Mouse (Mus musculus): ENCODE measurements around the gene Anapc2.

Gene Anapc2

DNA sequence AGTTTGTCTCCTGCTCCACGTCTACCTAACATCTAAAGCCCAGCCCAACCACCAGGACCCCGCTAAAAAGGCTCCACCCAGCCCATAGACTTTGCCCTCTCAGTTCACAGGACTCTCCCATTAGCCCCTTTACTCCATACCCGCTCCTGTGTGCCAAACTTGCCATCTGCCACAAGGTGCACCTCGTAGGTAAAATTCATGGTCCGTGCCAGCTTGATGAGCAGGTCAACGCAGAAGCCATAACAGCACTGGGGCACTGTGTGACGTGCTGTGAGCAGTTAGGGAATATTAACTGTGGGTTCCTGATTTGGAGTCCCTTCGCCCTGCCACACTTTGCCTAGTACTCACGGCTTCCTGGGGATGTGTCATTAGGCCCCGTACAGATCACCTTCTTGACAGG lies 25.8 kb downstream of the Anapc2 start:
- in situ Hi-C loops (cut with MboI, MseI) = no loop called here

DNA sequence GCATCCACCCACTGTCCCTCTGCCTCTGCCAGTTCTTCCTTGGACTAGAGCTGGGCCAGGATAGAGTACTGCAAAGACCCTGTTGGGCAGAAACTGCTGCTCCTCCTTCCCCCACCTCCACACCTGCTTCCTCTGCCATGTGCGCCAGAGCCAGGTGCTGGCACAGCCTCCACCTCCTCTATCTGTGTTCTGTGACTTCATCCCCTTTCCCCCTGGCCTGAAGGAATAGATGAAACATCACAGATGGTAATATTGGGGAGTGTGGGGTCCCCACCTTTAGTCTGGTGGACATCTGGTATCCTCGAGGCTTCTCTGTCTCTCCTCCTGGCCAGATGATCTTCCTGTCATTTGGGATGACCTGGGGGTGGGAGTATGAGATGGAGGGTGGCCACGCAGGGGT lies 31.2 kb downstream of the Anapc2 start:
- in situ Hi-C loops (cut with MboI, MseI) = no loop called here

DNA sequence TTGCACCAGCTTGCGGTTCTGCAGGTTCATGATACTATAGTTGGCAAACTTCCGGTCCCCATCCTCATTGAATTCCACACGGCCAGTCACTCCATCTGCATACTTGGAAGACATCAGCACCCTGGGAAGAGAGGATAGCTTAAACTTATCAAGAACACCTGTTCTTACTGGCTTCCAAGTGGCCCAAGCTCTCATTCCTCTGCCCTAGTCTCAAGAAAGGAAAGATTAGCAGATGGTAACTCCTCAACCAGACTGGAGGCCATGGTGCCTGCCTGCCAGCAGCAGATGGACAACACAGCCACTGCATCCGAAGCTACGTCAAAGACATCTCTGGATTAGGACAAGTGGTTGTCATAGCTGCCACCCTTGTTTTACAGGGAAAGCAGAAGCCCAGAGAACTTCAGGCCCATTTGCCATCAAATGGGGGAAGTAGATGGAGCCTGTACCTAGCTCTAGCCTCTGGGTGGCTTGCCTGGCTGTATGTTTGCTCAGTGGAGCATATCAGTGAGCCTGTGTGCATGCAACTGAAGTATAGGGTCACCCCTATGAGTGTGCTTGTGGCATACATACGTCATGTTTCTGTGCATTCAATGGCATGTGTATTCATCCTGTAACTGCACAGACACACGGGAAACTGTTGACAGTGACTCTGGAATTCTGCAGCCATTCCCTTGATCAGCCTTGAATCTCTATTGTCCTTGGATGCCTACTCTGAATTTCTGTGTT lies 31.8 kb downstream of the Anapc2 start:
- in situ Hi-C loops (cut with MboI, MseI) = no loop called here

DNA sequence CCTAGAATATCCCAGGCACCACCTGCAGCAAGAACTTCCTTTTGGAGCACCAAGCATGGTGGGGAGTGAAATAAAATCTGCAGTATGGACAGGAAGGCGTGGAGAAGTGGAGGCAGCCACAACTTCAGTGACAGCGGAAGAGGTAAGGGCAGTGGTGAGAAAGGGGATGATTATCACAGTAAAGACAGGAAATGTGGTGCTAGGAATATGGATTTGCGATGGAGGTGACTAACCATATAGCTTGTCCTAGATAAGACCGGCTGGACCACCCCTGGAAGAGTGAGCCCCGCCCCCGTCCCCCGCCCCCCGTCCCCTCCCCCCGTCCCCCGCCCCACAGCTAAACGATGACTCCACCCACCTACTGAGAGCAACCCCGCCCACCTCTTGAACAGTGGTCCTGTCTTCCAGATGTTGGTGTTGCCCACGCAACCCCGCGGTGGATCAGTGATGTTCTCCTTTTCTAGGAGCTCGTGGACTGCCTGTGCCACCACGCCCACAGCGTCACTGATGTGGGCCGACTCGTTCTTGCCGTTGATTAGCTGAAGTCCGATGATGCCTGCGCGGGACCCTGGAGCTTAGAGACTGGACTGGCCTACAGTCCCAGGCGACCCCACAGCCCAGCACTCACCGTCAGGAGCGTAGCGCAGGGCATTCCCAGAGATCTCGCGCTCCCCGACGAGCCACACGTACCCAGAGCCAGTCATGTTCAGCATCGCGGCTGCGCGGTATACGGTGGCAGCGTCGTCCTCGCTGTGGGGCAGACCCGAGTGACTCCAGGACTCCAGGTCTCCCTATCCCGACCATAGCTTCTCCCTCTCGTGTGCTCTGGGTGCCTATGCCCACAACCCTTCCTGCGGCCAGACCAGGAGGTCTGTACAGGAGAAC lies 32.6 kb downstream of the Anapc2 start:
- in situ Hi-C loops (cut with MboI, MseI) = no loop called here

DNA sequence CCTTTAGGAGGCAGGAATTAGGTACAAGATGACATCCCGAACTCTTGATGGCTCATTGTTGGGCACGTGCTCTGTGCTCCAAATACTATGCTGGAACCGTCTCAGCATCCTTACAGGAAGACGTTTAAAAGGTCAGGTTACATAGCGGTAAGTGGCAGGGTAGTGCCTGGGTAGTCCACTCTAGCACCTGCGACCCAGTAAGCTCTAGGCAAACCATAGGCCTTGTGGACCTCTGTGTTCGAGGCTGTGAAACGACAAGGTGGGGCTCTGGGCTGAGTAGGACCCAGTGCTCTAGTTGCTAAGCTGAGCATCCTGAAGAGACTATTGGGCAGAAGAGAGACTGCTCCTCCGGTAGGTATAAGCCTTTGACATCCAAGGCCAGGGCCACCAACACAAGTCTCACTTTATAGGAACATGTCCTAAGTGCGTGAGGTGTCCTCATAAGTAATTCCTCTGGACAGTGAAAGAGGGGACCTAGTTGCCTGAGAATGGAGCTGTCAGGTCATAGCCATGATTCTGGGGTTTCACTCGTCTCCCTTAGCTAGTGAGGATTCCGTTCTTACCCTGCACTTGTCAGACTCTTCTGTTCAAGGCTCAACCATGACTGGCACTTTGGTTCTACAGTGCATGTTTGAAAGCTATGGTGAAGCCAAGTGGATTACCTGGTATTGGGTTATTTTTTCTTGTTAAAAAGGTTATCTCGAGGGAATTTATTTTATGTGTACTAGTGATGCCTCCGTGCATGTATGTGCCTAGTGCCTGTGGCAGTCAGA lies 33.5 kb downstream of the Anapc2 start:
- in situ Hi-C loops (cut with MboI, MseI) = no loop called here

DNA sequence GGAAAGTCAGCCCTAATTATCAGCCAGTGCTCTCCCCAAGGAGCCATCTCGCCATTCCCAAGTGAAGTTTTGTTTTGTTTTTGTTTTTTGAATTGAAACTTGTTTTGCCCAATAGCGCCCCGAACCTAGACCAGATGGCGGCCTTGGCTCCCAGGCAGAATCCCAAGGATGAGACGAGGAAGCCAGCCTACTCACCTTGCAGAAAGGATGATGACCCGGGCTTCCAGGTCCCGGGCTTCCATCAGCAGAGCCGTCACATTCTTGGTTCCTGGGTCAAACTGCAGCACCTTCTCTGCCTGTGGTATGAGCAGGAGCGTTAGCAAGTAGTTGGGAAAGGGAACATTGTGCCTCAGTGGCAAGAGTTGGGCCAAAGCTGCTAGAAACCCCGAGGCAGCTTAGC lies 37.9 kb downstream of the Anapc2 start:
- in situ Hi-C loops (cut with MboI, MseI) = no loop called here

DNA sequence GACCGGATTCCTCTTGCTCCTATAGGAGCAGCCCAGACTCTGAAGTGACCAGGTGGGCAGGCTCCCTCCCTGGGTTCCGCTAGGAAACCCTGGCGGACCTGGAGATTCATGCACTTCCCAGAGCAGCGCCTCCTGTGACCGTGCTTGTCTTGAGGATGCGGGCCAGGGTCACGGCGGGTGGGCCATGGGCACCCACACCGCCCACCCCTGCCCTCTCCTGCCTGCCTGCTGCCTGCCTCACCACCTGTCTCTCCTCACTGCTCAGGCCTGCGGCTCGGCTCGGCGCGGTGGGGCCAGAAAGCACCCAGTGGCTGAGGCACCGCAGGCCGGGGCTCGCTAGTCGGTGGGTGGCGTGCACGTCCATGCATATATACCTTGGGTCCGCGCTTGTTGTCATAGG lies 38.7 kb downstream of the Anapc2 start:
- in situ Hi-C loops (cut with MboI, MseI) = no loop called here

DNA sequence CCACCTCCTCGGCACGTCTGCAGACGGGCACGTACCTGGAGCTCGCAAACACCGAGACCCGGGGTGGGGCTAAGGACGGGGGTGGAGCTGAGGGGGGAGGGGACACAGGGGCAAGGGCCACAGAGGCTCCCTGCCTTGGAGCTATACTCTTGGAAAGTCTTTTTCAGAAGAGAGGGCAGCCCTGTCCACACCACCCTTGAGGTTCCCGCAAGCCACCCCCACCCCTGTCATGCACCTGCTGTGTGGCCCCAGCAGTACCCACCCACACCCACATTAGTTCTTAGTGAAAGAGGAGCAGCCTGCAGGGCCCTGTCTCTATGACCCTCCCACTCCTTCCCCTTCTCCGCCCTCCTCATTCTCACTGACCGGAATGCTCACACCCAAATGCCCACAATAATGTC lies 39.2 kb downstream of the Anapc2 start:
- in situ Hi-C loops (cut with MboI, MseI) = no loop called here

DNA sequence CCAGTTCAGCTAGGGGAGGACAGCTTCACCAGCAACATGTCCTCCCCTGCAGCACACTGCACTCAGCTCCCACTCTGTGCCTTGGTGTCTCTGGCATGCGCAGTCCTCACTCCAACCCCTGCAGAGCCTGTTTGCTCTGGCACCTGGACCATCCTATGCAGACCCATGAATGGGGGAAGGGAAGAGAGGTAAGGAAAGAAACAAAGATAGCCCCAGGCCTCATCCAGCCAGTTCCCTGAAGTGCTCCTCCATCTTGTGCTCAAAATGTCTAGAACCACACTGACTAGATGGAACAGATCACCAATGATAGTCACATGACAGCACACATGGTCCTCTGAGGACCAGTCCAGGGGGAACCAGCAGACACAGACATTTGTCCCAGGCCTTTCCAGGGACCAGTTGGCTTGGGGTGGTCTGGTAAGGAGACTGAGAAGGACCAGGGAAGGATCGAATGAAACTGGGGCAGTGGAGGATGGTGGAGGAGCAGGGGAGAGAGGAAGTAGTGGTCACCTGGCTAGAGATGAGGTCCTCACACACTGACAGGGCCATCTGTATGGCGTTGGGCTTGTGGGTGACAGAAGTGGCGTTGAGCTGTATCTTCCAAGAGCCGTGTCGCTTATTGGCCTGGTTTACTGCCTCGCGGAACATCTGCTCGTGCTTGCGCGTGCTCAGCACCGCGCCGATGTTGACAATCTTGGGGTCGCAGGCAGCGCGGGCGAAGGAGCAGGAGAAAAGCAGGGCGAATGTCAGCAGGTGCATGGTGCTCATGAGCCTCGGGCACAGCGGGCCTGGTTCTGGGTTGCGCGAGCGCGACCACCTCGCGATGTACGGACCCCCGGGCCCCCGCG lies 46.1 kb downstream of the Anapc2 start:
- in situ Hi-C loops (cut with MboI, MseI) = no loop called here

DNA sequence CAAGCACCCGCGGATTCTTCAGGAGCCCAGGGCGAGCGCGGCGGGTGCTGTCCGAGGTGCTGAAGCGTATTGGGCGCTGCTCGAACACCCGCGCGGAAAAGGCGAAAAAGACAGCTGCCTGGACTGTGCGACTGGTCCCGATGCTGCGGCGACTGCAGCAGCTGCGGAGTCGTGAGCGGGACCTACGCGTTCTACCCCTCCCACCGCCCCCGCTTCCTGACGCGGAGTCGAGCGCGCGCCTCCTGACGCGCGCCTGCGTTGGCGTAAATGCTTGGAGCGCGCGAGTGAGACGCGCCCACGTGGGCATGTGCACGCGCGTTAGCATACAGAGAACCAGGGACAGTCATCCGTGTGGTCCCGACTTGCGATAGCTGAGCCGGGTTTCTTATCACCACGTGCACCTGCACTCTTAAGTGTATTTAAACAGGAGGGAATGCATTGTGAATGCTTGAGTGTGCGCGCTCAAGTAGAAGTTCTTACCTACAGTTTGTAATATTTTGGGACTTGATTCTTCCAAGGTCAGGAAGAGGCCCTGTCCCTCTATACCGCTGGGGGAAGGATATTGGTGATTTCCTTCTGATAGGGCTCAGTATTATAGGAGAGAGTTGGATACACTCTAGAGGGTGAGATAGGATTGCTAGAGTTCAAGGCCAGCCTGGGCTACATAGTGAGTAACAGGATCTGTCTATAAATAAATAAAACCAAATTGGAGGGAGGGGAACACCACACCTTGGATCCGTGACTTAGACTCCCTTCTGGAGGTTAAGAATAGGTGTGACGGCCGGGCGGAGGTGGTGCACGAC lies 46.9 kb downstream of the Anapc2 start, which contains the start of gene Grin1:
Gene Grin1, minus strand, starts transcription at position 217 of the 803 bp plus-strand sequence.
- in situ Hi-C loops (cut with MboI, MseI) = no loop called here

DNA sequence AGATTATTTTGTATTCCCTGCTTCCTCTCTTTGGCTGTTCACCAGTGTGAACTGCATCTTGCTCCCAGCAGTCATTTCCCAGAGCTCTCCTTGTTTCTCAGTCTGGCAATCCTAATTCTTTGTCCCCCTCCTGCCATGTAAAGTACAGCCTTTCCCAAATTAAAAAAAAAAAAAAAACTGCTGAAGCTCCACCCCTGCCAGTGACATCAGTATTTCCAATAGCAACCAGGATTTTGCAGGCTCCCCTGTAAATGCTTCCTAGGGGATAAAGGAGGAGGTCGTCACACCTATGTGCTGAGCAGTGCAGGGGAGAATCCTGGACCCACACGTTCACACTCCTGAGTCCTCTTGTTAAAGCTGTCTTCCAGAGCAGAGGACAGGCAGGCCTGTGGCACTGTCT lies 47.8 kb downstream of the Anapc2 start:
- in situ Hi-C loops (cut with MboI, MseI) = no loop called here

DNA sequence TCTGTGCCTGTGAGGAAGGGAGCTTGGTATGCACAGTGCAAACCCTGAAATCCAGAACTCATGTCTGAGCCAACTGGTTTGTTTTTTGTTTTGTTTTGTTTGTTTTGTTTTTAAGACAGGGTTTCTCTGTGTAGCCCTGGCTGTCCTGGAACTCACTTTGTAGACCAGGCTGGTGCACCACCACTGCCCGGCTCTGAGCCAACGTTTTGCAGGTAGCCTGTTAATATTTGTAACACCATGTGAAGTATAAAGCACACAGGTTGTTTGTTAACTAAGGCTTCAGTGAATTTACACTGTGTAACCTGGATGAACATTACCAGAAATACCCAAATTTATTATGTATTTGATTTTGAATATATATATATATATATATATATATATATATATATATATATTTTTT lies 53.8 kb downstream of the Anapc2 start:
- in situ Hi-C loops (cut with MboI, MseI) = no loop called here

DNA sequence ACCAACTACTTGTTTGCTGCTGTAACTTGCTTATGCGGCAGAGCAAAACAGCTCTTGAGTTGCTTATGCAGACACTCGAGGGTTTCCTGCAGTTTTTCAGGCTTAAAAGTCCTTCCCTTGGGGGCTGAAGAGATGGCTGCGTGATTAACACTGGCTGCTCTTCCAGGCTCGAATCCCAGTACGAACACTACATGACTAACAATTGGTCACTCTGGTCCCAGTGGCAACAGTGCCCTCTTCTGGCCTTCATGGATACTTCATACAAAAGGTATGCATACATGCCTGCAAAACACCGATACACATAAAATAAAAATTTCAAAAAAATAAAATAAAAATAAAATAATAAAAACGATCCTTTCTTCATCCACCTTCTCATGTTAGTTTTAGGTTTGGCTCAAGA lies 56.2 kb downstream of the Anapc2 start:
- in situ Hi-C loops (cut with MboI, MseI) = no loop called here

DNA sequence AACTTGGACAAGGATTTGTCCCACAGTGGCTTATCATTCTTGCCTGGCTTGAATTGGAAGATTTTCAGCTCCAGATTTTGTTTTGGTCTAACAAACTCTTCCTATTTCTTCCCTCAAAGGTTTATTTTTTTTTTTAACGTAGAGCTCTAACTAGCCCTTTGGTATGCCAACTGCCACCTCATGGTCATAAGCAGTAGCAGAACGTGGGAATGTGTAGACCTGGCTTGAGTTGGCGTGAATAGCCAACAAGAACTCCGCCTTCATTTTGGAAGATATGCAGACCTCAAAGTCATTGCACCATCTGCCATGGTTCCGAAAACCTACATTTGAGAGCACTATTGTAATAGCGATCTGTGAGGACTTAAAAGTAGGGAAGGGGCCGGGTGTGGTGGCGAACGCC lies 59.2 kb downstream of the Anapc2 start:
- in situ Hi-C loops (cut with MboI, MseI) = loop anchor here (5.0 kb wide), 2 partner anchors 36 to 59 kb away; partner anchors contain the start of genes Anapc2, Ssna1 and Uap1l1

DNA sequence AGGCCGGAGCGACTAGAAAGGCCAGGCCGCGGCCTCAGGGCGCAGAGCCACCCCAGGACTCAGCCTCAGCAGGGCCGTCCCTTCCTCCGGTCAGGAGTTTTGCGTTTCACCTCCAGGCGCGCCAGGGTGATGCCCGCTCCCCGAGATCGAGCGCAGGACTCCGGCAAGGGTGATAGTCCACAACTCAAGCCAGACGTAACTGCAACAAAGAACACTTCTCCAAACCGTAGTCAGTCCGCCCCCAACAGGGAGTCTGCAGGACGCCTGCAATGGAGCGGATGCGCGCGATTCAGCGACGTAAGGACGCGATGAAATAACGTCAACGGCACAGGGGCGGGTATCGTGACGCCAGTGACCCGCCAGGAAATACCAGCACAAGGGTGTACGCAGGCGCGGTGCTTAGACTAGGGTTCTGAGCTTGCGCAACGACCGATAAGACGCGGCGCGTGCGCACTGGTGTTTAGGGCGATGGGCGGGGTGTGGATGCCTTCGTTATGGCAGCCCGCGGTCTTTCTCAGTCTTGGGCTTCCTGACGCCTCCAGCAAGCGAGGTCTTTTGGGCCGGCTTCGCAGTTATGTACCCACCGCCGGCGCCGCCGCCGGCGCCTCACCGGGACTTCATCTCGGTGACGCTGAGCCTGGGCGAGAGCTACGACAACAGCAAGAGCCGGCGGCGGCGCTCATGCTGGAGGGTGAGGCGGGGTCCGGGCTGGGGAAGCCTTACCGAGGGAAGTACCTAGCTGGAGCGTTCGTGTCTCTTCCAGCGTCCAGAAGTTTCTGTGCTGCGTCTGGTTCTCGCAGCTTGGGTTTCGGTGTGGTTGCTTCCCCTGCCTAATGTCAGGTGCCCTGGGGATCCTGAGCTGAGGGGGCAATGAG lies 60.2 kb downstream of the Anapc2 start, which contains the start of gene Man1b1:
Gene Man1b1, plus strand, starts transcription at position 53 of the 875 bp plus-strand sequence.
- in situ Hi-C loops (cut with MboI, MseI) = loop anchor here (5.0 kb wide), 2 partner anchors 35 to 60 kb away; partner anchors contain the start of genes Anapc2, Ssna1 and Uap1l1

DNA sequence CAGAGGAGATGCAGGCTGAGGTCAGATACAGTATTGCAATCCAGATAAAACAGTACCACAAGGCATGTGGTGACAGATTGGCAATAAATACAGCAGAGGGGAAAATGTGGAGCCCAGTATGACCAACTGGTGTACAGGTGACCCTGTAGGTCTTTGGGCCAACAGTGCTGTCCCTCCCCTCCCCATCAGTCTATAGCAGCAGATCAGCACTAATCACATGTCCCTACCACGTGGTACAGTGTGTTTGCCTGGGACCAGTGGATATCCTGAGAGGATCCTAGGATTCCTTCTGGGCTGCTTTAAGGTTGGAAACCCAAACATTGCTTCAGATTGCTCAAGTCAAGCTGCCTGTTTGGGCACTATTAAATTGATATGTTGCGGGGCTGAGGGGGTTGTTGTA lies 61.3 kb downstream of the Anapc2 start:
- in situ Hi-C loops (cut with MboI, MseI) = loop anchor here (5.0 kb wide), 2 partner anchors 34 to 61 kb away; partner anchors contain the start of genes Anapc2, Ssna1 and Uap1l1

Measured in T-helper 2 cell (primary cell).